Mouse (Mus musculus) E14TG2a.4 (cell line): ENCODE data around the gene Gpr146.

ENCODE experiments used
- CTCF ChIP-seq: conservative IDR thresholded peaks from 2 replicates; pipeline ENCODE4 v1.5.1; 2014; ENCODE audit warnings: low read length
- POU5F1 ChIP-seq: IDR thresholded peaks from 2 replicates; pipeline ENCODE4 v1.6.1; 2014; ENCODE audit warnings: low read length, borderline replicate concordance

- peak; percentile 62 for TF ChIP-seq CTCF
- TF ChIP-seq POU5F1: no peak
Observed at GRCm38 (mm10) chr5:139397959-139398753, 20.7 kb downstream of the Gpr146 start.
